Mouse (Mus musculus) testis, adult 2 months (tissue): Measurements from ENCODE around the gene Ddx23.

Experiments used
- CTCF ChIP-seq: fragments of 200-500 bp; IDR thresholded peaks from 2 replicates; pipeline ENCODE4 v1.5.1; 2012; ENCODE audit warnings: low read depth, mild to moderate bottlenecking, inconsistent platforms, low read length, moderate library complexity; ENCODE audit not compliant: control insufficient read depth, insufficient read depth, insufficient replicate concordance
- POLR2A ChIP-seq: fragments of 200-500 bp; IDR thresholded peaks from 2 replicates; pipeline ENCODE4 v1.6.1; 2012; ENCODE audit warnings: low read depth, mild to moderate bottlenecking, inconsistent platforms, low read length, moderate library complexity; ENCODE audit not compliant: control insufficient read depth

- TF ChIP-seq CTCF, result no peak
- TF ChIP-seq POLR2A, result no peak
Measured at GRCm38 (mm10) chr15:98614971-98615370, 47.7 kb downstream of the Ddx23 start.
